Mouse (Mus musculus): ENCODE results near the gene Zbtb24. TPM values are rescaled to one million over a fixed set of nuclear protein-coding genes. Genes with fewer than 3 reads are reported as not detected.

The Zbtb24 gene
- total RNA-seq, 2 experiments from 2014 or later: 8.8 to 11.3 TPM

DNA sequence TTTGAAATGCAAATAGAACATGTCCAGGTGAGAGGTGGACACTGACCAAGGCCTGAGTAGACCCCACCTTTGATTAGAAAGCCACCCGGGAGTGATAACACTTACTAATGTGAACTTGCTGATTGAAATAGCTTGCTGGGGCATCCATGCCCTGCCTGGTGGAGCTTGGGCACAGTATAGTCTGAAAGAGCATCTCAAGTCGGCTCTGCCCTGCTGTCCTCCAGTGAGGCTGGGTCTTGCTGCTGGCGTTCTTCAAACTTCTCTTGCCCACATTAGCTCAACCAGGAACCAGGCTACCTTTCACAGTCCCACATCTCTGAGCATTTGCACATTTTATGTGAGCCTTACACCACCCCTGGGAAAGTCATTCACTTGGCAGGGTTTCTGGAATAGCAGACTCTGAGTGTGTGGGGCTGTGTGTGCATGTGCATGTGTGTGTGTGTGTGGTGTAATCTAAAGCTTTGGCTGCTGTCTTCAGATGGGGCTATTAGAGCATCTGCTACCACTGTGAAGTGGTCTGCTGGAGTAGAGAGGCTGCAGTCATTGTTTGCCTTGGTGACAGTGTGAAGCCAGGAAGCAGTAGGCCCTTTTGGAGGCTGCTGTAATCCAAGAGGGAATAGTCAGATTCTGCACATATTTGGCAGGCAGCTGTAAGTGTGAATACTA is 11.0 kb downstream of the Zbtb24 start:
- DNase-seq (ENCODE audit: low spot score in 2 of 2): no peak

DNA sequence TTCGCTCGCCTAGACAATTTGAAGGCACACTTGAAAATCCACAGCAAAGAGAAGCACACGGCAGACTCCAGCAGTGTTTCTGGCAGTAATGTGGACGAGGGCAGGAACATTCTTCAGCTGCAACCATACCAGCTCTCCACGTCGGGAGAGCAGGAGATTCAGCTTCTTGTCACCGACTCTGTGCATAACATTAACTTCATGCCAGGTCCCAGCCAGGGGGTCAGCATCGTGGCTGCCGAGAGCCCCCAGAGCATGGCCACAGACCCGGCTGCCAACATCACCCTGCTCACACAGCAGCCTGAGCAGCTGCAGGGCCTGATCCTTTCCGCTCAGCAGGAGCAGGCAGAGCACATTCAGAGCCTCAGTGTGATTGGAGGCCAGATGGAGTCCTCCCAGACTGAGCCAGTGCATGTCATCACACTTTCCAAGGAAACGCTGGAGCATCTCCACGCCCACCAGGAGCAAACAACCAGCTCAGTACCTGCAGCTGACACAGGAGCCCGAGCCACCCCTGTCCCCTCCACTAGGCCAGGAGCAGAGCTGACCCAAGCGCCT is 14.3 kb downstream of the Zbtb24 start:
- no peak for DNase-seq (ENCODE audit: low spot score in 2 of 2)

DNA sequence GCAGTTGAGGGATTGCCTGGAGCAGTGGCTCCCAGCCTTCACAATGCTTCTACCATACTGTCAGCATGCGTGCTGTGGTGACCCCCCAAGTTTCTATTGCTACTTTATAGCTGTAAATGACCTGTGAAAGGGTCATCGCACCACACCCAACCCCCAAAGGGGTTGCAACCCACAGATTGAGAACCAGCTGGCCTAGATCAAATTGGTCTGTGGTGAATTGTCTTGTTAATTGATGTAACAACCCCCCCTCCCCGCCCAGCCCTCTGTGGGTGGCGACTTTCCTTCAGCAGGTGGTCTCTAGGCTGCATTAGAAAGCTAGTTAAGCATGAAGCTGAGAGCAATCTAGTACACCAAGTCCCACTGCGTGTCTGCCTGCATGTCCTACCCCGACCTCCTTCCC is 17.1 kb downstream of the Zbtb24 start:
- no peak for DNase-seq (ENCODE audit: low spot score in 2 of 2)

DNA sequence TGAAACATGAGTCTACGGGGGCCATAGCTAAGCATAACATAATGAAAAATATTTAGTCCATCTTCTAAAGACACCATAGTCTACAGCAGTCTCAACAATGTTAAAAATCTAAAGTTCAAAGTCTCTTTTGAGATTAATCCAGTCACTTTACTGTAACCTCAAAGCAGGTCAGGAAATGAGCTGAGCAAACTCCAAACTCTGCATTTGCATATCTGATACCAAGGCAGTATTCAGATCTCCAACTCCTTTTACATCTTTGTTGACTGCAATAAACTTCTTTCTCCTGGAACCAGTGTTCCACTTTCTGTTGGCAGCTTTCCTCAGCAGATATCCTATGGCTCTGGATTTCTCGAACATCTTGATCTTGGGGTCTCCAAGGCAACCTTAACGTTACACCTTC is 20.5 kb downstream of the Zbtb24 start:
- no peak for DNase-seq (ENCODE audit: low spot score in 2 of 2)

DNA sequence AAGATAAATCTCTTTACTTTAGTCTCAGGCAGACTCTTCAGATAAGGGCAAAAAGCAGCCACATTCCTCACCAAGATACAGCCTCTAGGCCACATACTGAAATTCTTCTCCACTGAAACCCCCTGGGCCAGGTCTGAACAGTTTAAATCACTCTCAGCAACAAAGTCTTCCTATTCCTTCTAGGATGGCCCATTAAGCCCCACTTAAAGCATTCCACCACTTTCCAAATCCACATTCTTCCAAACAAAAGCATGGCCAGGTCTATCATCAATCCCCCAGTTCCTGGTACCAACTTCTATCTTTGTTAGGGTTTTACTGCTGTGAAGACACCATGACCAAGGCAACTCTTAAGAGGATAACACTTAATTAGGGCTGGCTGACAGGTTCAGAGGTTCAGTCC is 22.4 kb downstream of the Zbtb24 start:
- DNase-seq (ENCODE audit: low spot score in 2 of 2): no peak

DNA sequence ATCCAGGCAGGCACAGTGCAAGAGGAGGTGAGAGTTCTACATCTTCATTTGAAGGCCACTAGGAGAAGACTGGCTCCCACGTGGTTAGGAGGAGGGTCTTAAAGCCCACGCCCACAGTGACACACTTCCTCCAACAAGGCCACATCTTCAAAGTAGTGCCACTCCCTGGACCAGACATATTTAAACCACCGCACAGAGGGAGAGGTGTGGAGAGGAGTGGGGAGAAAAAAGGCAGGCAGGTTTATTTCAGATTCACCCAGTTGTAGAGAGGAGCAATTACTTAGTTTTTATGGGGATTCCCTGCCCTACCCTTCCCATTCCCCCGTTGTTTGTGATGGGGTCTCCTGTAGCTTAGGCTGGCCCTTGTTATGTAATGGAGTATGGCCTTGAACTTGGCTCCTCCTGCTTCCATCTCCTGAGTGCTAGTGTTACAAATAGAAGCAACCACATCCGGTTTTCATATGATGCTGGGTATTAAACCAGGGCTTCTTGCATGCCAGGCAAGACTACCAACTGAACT is 22.8 kb downstream of the Zbtb24 start:
- no peak for DNase-seq (ENCODE audit: low spot score in 2 of 2)

DNA sequence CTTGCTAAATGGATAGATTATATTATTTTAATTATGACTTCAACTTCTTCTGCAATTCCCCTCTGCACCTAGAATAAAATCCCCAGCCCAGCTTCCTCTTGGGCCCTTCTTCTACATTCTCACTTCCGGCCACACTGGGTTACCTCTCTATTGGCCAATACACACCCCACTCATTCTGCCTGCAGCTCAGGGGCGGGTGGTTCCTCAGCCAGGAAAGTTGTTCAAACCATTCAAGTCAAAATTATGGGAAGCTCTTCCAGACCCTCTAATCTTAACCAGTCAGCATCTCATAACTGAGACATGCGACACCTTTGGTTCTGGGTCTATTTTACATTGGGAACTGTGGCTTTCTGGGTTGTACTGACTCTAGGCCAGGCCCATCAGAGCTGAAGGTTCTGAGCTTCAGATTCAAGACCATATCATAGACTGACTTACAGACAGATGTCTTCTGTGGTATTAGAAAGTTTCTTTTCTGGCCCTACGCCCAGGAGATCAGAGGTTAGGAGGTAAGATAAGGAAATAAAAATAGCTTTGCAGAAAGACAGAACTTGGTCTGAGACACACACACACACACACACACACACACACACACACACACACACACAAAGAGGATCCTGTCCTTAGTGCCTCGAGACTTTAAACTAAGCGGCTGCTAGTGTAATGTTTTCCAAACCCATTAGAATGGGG is 23.7 kb downstream of the Zbtb24 start:
- DNase-seq (ENCODE audit: low spot score in 2 of 2): no peak

DNA sequence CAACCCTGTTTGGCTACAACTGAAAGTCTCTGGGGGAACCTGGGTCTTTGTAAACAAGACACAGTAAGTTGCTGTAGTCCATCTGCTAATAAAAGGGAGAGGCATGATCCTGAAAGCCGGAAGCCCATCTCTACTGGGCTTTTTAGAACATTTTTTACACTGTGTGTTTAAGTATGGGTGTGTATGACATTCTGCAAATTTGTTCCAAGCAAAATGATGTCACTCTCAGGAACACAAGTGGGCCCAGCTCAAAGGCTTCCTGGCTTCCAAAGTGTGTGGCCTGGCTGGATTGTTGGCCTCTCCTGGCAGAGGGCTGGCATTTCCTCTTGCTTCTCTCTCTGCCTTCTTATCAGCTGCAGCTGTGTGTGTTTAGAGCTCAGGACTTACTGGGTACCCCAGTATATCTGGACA is 24.8 kb downstream of the Zbtb24 start:
- no peak for DNase-seq (ENCODE audit: low spot score in 2 of 2)

DNA sequence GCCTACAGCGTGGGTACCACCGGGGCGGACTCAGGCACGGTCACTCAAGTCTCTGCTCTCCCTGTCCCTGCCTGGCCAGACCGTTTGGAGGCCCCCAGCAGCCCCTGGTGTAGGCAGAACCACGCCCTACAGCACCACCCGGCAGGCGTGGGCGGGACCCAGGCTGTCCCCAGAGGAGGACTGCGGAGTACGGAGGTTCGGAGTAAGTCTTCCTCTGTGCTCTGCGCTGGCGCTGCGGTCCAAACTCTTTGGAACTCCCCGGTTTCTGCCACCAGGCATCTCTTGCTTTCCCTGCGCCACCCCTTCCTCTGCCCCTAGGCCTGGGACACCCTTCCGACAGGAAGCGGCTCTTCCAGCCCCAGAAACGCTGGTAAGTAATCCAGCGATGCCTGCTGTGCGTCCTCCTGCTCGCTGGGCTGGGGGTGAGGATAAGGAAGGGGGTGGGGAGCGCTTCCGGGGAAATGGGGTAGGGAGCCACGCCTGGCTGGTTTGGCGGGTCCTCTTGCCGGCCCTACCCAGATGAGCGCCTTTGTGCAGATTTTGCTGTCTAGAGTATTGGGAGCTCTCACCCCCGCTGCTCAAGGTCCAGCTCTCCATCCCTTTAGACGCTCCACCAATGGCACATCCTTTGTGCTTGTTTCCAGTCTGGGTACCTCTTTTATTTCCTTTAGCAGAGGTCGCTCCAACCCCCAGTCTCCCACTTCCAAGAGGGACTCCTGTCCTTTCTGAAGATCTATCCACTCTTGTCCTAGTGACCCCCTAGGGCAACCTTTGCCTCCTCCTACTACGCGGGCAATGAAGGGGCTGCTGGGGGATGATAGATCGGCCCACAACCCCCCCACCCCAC is 26.2 kb downstream of the Zbtb24 start, which contains the start of gene Mical1:
Gene Mical1, plus strand, starts transcription at position 144 of the 847 bp plus-strand sequence.
- peak in 1 of 2 experiments; percentile 71 for DNase-seq (ENCODE audit: low spot score in 2 of 2)

DNA sequence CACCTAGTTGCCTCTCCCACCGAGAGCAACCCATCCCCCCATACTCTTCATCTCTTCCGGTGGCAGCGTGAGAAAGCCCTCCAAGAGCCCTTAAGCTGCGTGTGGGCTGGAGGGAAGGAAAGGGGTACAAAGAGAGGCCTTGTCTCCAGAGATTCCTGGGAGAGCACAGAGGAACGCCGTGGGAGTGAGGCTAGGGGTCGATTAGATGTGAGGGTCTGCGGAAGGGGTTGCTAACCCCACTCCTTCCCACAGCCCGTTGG is 26.8 kb downstream of the Zbtb24 start:
- no peak for DNase-seq (ENCODE audit: low spot score in 2 of 2)

DNA sequence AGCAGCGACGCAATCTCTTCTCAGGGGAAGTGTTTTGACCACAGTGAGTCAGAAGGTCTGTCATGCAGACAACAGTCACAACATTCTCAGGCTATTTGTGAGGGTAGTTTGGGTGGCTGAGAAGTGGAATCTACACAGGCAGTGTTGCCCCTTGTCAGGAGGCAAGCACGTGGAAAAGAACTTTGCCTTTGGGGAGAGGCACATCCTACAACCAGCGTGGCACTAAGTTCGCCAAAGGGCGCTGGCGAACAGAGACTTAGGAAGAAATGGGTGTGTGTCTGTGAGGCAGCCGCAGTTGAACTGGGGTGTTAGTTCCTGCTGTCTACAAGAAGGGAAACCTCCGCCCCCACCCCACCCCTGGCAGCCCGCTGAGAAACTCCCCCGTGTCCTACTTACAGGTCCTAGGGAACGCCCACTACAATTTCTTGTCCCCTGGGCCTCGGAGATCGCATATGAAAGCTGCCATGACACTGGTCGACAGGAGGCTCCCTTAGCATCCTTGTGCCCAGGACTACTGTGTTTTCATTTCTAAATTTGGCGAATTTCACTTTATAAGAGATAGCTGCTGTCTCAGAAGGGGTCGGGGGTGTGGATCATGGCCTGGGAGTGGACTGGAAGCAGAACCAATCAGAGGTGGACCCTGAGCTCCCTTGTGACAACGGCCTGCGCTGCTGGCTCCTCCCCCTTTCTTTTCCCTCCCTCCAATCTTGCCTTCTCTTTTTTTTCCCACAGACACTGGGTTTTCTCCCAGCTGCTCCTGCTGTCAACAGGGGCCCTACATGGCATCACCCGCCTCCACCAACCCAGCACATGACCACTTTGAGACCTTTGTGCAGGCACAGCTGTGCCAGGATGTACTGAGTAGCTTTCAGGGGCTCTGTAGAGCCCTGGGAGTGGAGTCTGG is 27.3 kb downstream of the Zbtb24 start:
- peak in 1 of 2 experiments; percentile 76 for DNase-seq (ENCODE audit: low spot score in 2 of 2)

DNA sequence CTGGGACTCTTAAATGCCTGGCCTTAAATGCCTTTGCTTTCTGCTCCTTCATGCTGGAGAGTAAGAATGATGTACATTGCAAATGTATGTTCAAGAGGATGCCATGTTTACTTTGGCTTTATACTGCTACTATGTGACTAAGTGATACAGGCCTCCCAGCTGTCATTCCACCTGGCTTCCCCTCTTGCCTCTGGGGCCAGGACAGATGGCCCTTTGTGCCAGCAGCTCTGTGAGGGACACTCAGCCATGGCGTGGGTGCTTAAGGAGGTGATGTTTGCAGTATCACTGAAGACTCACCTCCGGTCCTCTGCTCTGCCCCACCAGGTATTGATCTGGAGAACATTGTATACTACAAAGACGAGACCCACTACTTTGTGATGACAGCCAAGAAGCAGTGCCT is 29.8 kb downstream of the Zbtb24 start:
- DNase-seq (ENCODE audit: low spot score in 2 of 2): no peak

DNA sequence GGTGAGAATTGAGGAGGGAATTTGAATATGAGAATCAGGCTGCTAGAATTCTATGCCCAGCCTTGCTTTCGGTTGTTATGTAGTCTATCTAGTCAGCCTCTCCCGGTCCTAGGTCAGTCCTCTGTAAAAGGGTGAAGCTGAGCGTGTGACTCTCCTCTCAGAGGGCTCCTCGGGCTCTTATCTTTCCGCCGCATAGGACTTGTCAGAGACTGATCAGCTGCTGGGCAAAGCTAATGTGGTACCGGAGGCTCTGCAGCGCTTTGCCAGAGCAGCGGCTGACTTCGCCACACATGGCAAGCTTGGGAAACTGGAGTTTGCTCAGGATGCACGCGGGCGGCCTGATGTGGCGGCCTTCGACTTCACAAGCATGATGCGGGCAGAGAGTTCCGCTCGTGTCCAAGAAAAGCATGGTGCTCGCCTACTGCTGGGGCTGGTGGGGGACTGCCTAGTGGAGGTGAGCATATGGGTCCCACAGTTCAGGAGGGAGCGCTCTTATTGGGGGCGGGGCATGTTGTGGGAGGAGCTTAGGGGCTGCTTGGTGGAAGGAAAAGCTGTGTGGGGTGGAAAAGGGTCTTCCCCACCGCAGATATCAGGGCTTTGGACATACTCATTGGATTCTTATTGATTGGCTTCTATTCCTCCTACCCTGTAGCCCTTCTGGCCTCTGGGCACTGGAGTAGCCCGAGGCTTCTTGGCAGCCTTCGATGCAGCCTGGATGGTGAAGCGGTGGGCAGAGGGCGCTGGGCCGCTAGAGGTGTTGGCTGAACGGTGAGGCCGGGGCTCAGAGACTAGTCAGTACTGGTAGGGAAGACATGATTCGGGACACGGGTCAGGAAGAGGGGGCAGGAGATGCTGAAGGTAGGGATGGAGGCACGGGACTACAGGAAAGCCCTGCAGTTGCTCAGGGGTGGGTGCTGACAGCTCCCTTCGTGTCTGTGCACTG is 31.0 kb downstream of the Zbtb24 start:
- no peak for DNase-seq (ENCODE audit: low spot score in 2 of 2)

DNA sequence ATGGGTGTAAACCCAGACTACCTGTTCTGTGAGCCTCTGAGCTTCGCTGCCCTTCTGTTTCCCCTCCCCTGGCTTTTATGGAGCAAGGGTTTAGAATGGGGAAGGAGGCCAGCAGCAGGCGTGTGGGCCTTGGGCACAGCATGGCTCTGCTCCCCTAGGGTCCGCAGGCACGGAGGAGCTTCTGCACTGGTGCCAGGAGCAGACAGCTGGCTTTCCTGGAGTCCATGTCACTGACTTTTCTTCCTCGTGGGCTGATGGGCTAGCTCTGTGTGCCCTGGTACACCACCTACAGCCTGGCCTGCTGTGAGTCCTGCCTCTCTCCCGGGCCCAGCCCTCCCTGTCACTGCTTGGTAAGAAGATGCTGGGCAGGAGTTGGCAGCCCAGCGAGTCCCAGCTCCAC is 32.3 kb downstream of the Zbtb24 start:
- no peak for DNase-seq (ENCODE audit: low spot score in 2 of 2)

DNA sequence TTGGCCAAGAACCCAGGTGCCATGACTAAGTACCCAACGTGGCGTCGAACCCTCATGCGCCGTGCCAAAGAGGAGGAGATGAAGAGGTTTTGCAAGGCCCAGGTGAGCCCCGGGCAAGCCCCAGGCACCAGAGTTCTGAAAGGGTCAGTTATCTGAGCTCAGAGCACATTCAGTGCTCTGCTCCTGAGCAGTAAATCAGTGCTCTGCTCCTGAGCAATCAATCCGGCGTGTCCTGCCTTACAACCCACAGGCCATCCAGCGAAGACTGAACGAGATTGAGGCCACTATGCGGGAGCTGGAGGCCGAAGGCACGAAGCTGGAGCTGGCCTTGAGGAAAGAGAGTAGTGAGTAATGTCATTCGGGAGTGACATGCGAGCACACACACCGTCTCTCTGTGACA is 35.6 kb downstream of the Zbtb24 start:
- no peak for DNase-seq (ENCODE audit: low spot score in 2 of 2)

DNA sequence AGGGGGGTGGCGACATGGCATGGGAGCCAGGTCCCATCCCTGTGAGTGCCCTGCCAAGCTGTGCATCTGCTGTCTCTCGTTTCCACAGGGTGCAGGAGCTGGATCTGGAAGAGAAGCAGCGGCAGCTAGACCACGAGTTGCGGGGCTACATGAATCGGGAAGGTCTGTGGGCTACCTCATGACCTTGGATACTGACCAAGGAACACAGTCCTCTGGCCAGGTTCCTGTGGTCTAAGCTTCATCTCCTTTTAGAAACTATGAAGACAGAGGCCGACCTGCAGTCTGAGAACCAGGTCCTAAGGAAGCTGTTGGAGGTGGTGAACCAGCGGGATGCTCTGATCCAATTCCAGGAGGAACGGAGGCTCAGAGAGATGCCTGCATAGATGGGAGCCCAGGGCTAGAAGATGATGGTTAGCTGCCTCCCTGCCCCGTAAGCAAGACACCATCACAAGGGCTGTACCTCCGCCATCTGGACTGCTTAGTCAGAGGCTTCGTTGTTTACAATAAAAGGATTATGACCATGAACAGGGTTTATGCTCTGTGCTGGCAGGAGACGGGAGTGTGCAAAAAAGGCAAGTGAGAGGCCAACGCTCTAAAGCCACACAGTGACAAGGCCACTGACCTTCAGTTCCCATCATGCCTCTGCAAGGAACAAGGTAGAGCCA is 36.5 kb downstream of the Zbtb24 start:
- no peak for DNase-seq (ENCODE audit: low spot score in 2 of 2)

DNA sequence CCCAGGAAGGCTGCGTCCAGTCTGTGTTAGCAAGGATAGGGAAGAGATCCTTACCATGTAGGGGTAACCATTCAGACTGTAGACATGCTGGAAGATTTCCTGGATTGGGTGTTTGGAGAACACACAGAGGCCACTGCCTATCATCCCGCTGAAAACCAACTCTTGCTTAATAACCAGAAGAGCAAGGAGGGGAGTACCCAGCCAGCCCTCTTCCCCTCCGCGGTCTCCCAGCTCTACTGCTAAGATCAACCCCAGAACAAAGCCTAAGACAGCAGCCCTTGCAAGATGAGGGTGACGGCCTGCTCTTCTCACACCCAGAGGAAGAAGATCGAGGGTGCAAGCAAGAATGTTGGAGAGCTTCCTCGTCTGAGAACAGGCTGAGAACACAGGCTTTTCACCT is 38.7 kb downstream of the Zbtb24 start:
- DNase-seq (ENCODE audit: low spot score in 2 of 2): no peak

DNA sequence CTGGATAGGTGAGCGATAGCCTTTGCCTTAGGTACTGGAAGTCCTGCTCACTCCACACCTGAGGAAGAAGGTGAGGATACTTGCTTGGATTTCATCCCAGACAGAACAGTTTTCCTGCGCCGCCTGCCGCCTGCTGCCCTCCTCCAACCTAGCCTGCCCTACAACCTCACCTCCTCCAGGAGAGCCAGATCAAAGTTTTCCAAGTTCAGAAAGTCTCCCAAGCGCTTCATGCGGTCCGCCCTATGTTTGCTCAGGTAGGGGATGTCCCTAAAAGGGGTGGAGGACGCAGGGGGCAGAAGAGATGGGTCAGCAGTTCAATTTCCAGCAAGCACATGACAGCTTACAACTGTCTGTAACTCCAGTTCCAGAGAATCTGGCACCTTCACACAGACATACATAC is 39.1 kb downstream of the Zbtb24 start:
- no peak for DNase-seq (ENCODE audit: low spot score in 2 of 2)
